Mouse (Mus musculus): ENCODE measurements at regions not wholly inside any gene's neighbourhood (a gene's known extent, or its start where the extent isn't known, plus 50 kb on each side); places are given as distances from the start of the nearest gene placed in this dataset.
A peak's percentile ranks its signal among the peaks of the same experiment; 100 is the strongest.

DNA sequence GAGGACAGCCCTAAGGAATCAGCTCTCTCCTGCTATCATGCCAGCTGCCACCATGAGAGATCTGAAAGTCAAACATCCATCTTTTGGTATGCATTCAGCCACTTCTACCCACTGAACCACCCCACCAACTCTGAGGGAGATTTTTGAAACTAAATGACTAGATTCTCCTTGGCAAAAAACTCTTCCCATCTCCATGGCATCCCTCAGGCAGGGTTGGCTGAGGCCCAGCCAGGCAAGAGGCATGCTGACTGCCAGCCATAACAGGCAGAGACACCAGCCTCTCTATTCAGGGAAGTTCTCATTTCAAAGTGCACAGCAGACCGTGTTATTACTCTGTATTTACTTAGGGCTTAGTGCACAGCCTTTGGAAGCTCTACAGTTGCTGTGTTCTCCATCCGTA is 90.5 kb upstream of the Zdhhc25 start:
- no peak overlapping the region for H3K4me3 ChIP-seq (ENCODE audit: insufficient read depth in 1 of 2, low read depth in 1 of 2, low read length in 2 of 2, poor library complexity in 1 of 2, severe bottlenecking in 1 of 2)
- H3K9ac ChIP-seq (ENCODE audit: insufficient read depth, low read depth, low read length, poor library complexity, severe bottlenecking) = no peak overlapping the region
- no peak overlapping the region for H3K27ac ChIP-seq (ENCODE audit: insufficient read depth, low read depth, low read length, poor library complexity, severe bottlenecking)
- no peaks in the 10 kb centered on the region for H3K9me3 ChIP-seq (ENCODE audit: control insufficient read depth, insufficient read depth, low read depth, low read length)
- in situ Hi-C loops (cut with MboI; ENCODE audit: low sequenced_read_pairs in 2 of 2, unreplicated experiment in 2 of 2) = no loop called here
- DNase-seq (ENCODE audit: low read depth, low spot score) = no peak
- no peaks in the 10 kb centered on the region for H3K36me3 ChIP-seq (ENCODE audit: control insufficient read depth, insufficient read depth, low read length, poor library complexity, severe bottlenecking)
- no peaks in the 10 kb centered on the region for H3K4me1 ChIP-seq (ENCODE audit: control insufficient read depth in 2 of 2, insufficient read depth in 2 of 2, low read length in 2 of 2, poor library complexity in 1 of 2)
- no peak for TF ChIP-seq CHD2 (IDR thresholded peaks at IDR 0.05; ENCODE audit: low read depth, low read length)
- no peak for TF ChIP-seq ZNF384 (IDR thresholded peaks at IDR 0.05; ENCODE audit: low read depth, low read length)
- TF ChIP-seq ZC3H11A (IDR thresholded peaks at IDR 0.05; ENCODE audit: borderline replicate concordance, low read depth, low read length) = no peak
- TF ChIP-seq HCFC1 (IDR thresholded peaks at IDR 0.05; ENCODE audit: borderline replicate concordance, insufficient read depth, low read length) = no peak
- no peak for TF ChIP-seq MAFK (IDR thresholded peaks at IDR 0.05; ENCODE audit: insufficient read depth, low read depth, low read length)

DNA sequence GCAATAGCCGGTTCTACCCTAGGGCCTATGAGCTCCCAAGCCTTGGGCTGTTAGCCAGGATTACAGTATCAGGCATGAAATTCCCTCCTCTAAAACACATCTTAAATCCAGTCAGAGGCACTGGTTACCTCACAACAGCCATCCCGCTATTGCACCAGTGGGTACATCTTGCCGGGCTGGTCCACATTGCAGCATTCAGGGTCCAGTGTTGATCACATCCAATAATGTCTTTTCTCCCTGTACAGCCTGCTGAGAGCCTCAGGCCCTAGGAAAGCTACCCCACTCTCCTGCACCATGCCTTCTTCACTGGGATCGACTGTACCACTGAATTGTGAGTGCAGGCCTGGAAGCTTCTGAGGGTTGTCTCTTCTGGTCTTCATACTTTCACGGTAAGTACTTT is 86.0 kb upstream of the Zdhhc25 start:
- Histone ChIP-seq H3K36me3 (ENCODE audit: control insufficient read depth, insufficient read depth, low read length, poor library complexity, severe bottlenecking) (no peaks in the 10 kb centered on the region), H3K27ac (ENCODE audit: insufficient read depth, low read depth, low read length, poor library complexity, severe bottlenecking) (no peak overlapping the region), H3K4me3 (ENCODE audit: insufficient read depth in 1 of 2, low read depth in 1 of 2, low read length in 2 of 2, poor library complexity in 1 of 2, severe bottlenecking in 1 of 2) (no peak overlapping the region), H3K9me3 (ENCODE audit: control insufficient read depth, insufficient read depth, low read depth, low read length) (no peaks in the 10 kb centered on the region), H3K9ac (ENCODE audit: insufficient read depth, low read depth, low read length, poor library complexity, severe bottlenecking) (no peak overlapping the region), H3K4me1 (ENCODE audit: control insufficient read depth in 2 of 2, insufficient read depth in 2 of 2, low read length in 2 of 2, poor library complexity in 1 of 2) (no peaks in the 10 kb centered on the region)
- in situ Hi-C loops (cut with MboI; ENCODE audit: low sequenced_read_pairs in 2 of 2, unreplicated experiment in 2 of 2) = no loop called here
- no peak for DNase-seq (ENCODE audit: low read depth, low spot score)
- TF ChIP-seq ZNF384 (IDR thresholded peaks at IDR 0.05; ENCODE audit: low read depth, low read length) (no peak), HCFC1 (IDR thresholded peaks at IDR 0.05; ENCODE audit: borderline replicate concordance, insufficient read depth, low read length) (no peak), ZC3H11A (IDR thresholded peaks at IDR 0.05; ENCODE audit: borderline replicate concordance, low read depth, low read length) (no peak), MAFK (IDR thresholded peaks at IDR 0.05; ENCODE audit: insufficient read depth, low read depth, low read length) (no peak), CHD2 (IDR thresholded peaks at IDR 0.05; ENCODE audit: low read depth, low read length) (no peak)

- H3K4me1 ChIP-seq (ENCODE audit: control insufficient read depth in 2 of 2, insufficient read depth in 2 of 2, low read length in 2 of 2, poor library complexity in 1 of 2) = no peaks in the 10 kb centered on the region
- no peak overlapping the region for H3K4me3 ChIP-seq (ENCODE audit: insufficient read depth in 1 of 2, low read depth in 1 of 2, low read length in 2 of 2, poor library complexity in 1 of 2, severe bottlenecking in 1 of 2)
- no peaks in the 10 kb centered on the region for H3K36me3 ChIP-seq (ENCODE audit: control insufficient read depth, insufficient read depth, low read length, poor library complexity, severe bottlenecking)
- in situ Hi-C loops (cut with MboI; ENCODE audit: low sequenced_read_pairs in 2 of 2, unreplicated experiment in 2 of 2) = loop anchor here in 1 of 2 experiments (25.0 kb wide), 1 partner anchor 219 kb away; no protein-coding TSS in a partner anchor
- no peaks in the 10 kb centered on the region for H3K9me3 ChIP-seq (ENCODE audit: control insufficient read depth, insufficient read depth, low read depth, low read length)
- no peak overlapping the region for H3K9ac ChIP-seq (ENCODE audit: insufficient read depth, low read depth, low read length, poor library complexity, severe bottlenecking)
- no peak for TF ChIP-seq HCFC1 (IDR thresholded peaks at IDR 0.05; ENCODE audit: borderline replicate concordance, insufficient read depth, low read length)
- peak; percentile 94 for TF ChIP-seq MAFK (IDR thresholded peaks at IDR 0.05; ENCODE audit: insufficient read depth, low read depth, low read length)
- no peak for DNase-seq (ENCODE audit: low read depth, low spot score)
- no peak overlapping the region for H3K27ac ChIP-seq (ENCODE audit: insufficient read depth, low read depth, low read length, poor library complexity, severe bottlenecking)
These were observed 68.9 kb upstream of the Zdhhc25 start for GRCm38 (mm10) chr15:88531218-88531617.

DNA sequence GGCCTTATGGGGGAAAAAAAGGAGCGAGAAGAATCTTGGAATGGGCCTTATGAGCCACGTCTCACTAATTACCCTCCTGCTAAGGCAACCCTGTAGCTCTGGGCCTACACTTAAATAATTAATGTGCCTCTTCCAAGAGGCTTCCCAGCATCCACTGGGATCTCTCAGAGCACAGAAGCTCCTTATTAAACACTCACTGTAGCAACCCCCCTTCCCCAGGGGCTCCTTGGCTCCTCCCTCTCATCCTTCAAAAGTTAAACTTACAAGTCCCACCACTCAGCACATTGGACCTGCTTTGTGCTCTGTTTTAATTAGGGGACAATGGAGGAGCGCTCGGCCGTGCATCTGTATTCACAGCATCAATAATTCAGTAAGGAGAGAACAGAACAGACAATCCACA is 68.1 kb upstream of the Zdhhc25 start:
- Histone ChIP-seq H3K27ac (ENCODE audit: insufficient read depth, low read depth, low read length, poor library complexity, severe bottlenecking) (no peak overlapping the region), H3K36me3 (ENCODE audit: control insufficient read depth, insufficient read depth, low read length, poor library complexity, severe bottlenecking) (no peaks in the 10 kb centered on the region), H3K4me3 (ENCODE audit: insufficient read depth in 1 of 2, low read depth in 1 of 2, low read length in 2 of 2, poor library complexity in 1 of 2, severe bottlenecking in 1 of 2) (no peak overlapping the region), H3K9me3 (ENCODE audit: control insufficient read depth, insufficient read depth, low read depth, low read length) (no peaks in the 10 kb centered on the region), H3K9ac (ENCODE audit: insufficient read depth, low read depth, low read length, poor library complexity, severe bottlenecking) (no peak overlapping the region), H3K4me1 (ENCODE audit: control insufficient read depth in 2 of 2, insufficient read depth in 2 of 2, low read length in 2 of 2, poor library complexity in 1 of 2) (no peaks in the 10 kb centered on the region)
- in situ Hi-C loops (cut with MboI; ENCODE audit: low sequenced_read_pairs in 2 of 2, unreplicated experiment in 2 of 2) = loop anchor here in 1 of 2 experiments (25.0 kb wide), 1 partner anchor 220 kb away; no protein-coding TSS in a partner anchor
- no peak for TF ChIP-seq ZNF384 (IDR thresholded peaks at IDR 0.05; ENCODE audit: low read depth, low read length)
- no peak for TF ChIP-seq HCFC1 (IDR thresholded peaks at IDR 0.05; ENCODE audit: borderline replicate concordance, insufficient read depth, low read length)
- TF ChIP-seq CHD2 (IDR thresholded peaks at IDR 0.05; ENCODE audit: low read depth, low read length) = no peak
- no peak for TF ChIP-seq ZC3H11A (IDR thresholded peaks at IDR 0.05; ENCODE audit: borderline replicate concordance, low read depth, low read length)
- TF ChIP-seq MAFK (IDR thresholded peaks at IDR 0.05; ENCODE audit: insufficient read depth, low read depth, low read length) = no peak
- no peak for DNase-seq (ENCODE audit: low read depth, low spot score)

DNA sequence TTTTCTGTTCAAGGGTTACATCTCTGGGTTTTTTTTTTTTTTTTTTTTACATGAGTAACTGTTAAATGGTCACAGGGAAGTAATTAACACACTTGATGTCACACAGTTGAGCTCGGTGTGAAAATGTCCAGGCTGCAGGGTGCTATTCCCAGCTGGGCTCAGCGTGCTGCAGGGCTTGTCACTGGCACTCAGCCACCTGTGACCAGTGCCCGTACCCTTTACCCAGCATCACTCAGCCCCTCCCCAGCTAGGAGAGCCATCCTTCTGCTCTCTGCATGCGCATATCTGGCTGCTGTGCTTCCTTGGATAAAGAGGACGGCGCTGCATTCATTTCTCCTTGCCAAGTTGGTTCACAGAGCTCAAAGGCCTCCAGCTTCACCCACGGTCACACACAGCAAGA is 66.7 kb upstream of the Zdhhc25 start:
- H3K4me3 ChIP-seq (ENCODE audit: insufficient read depth in 1 of 2, low read depth in 1 of 2, low read length in 2 of 2, poor library complexity in 1 of 2, severe bottlenecking in 1 of 2) = no peak overlapping the region
- no peak overlapping the region for H3K27ac ChIP-seq (ENCODE audit: insufficient read depth, low read depth, low read length, poor library complexity, severe bottlenecking)
- TF ChIP-seq HCFC1 (IDR thresholded peaks at IDR 0.05; ENCODE audit: borderline replicate concordance, insufficient read depth, low read length) (no peak), ZNF384 (IDR thresholded peaks at IDR 0.05; ENCODE audit: low read depth, low read length) (no peak), MAFK (IDR thresholded peaks at IDR 0.05; ENCODE audit: insufficient read depth, low read depth, low read length) (no peak), ZC3H11A (IDR thresholded peaks at IDR 0.05; ENCODE audit: borderline replicate concordance, low read depth, low read length) (no peak)
- H3K9me3 ChIP-seq (ENCODE audit: control insufficient read depth, insufficient read depth, low read depth, low read length) = no peaks in the 10 kb centered on the region
- no peaks in the 10 kb centered on the region for H3K36me3 ChIP-seq (ENCODE audit: control insufficient read depth, insufficient read depth, low read length, poor library complexity, severe bottlenecking)
- DNase-seq (ENCODE audit: low read depth, low spot score) = no peak
- in situ Hi-C loops (cut with MboI; ENCODE audit: low sequenced_read_pairs in 2 of 2, unreplicated experiment in 2 of 2) = loop anchor here in 1 of 2 experiments (25.0 kb wide), 1 partner anchor 221 kb away; no protein-coding TSS in a partner anchor
- H3K4me1 ChIP-seq (ENCODE audit: control insufficient read depth in 2 of 2, insufficient read depth in 2 of 2, low read length in 2 of 2, poor library complexity in 1 of 2) = no peaks in the 10 kb centered on the region
- no peak overlapping the region for H3K9ac ChIP-seq (ENCODE audit: insufficient read depth, low read depth, low read length, poor library complexity, severe bottlenecking)

Data from ES-E14 (cell line).